25 mouse cellular contexts compared by ENCODE assay signal in the genomic region with DNA sequence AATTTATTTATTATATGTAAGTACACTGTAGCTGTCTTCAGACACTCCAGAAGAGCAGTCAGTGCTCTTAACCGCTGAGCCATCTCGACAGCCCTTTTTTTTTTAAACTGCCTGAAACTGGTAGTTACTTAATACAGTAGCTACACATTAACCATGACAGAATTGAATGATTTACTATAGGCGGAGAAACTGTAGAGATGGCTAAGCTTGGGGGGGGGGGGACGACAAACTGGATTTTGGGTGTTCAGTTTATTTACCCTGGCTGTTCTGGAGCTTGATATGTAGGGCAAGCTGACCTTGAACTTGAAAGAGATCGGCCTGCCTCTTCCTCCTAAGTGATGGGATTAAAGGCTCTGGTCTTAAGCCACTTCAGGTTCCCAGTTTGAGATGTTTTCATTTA. TPM values are rescaled to one million over a fixed set of nuclear protein-coding genes. Genes with fewer than 3 reads are reported as not detected.
A peak's percentile ranks its signal among the peaks of the same experiment; 100 is the strongest.
DNase-seq lines count a peak whose midpoint lies in the region; ATAC-seq and TF ChIP-seq lines count a peak whose summit lies in the region.
"Had no signal": no experiment of that assay in that cellular context is flagged by ENCODE, and none has a peak within 500 bp of the region (broad histone marks: within the 10 kb centered on the region; RNA-seq: fewer than 3 reads in every experiment).

No protein-coding gene starts in this region.

- no peak overlapping the region for H3K4me2 ChIP-seq in liver, embryonic 12.5 days
- no peak overlapping the region for H3K4me2 ChIP-seq in liver, postnatal 0 days (ENCODE audit: low read depth, low read length)
- H3K4me2 ChIP-seq: embryonic facial prominence, embryonic 12.5 days; forebrain, embryonic 12.5 days had no signal

- ATAC-seq in liver, embryonic 12.5 days: no peak
- peak; percentile 18; the same call in 1 of the 2 replicates for ATAC-seq in liver, postnatal 0 days
- ATAC-seq: activated CD4-positive, CD25-positive, alpha-beta regulatory T cell, adult 4 months; CD4-positive, CD25-positive, alpha-beta regulatory T cell, adult 4 months; forebrain, embryonic 14.5 days; forebrain, embryonic 16.5 days; Patski had no signal

- peaks cover 18% of the 10 kb centered on the region for H3K4me1 ChIP-seq in kidney, adult 2 months (ENCODE audit: control insufficient read depth, insufficient read depth, low read length)
- peaks cover 3% of the 10 kb centered on the region; the same call in 1 of the 2 replicates for H3K4me1 ChIP-seq in liver, adult 2 months (ENCODE audit: control insufficient read depth, insufficient read depth, low read length)
- H3K4me1 ChIP-seq in liver, embryonic 12.5 days: peaks cover 68% of the 10 kb centered on the region
- peaks cover 14% of the 10 kb centered on the region; the same call in 1 of the 2 replicates for H3K4me1 ChIP-seq in liver, postnatal 0 days (ENCODE audit: insufficient read depth)

- peak; percentile 70 for DNase-seq in kidney, adult 2 months
- no peak for DNase-seq in kidney, adult 18-20 months
- DNase-seq in liver, adult 2 months (ENCODE audit: extremely low read depth, low read depth, low spot score): peak; percentile 70
- peak; percentile 25 for DNase-seq in liver, postnatal 0 days
- DNase-seq in liver: no peak
- DNase-seq: adrenal gland, adult 8-10 months; adrenal gland, postnatal 14 days; adrenal gland, postnatal 36 days; B cell, adult 2 months; cerebellum, adult 11-12 months; cerebellum, adult 2 months; cerebellum, adult 9-10 months; cerebellum, postnatal 10 days; cerebellum, postnatal 25 days had no signal

- no peaks in the 10 kb centered on the region for H3K9me3 ChIP-seq in liver, embryonic 12.5 days (replicated peaks)
- H3K9me3 ChIP-seq in liver, postnatal 0 days (ENCODE audit: low read length): no peaks in the 10 kb centered on the region
- H3K9me3 ChIP-seq: embryonic facial prominence, embryonic 10.5 days; embryonic facial prominence, embryonic 12.5 days; forebrain, embryonic 12.5 days; G1E had no signal

- H3K9ac ChIP-seq in liver, adult 2 months (ENCODE audit: low read depth, low read length): no peak overlapping the region
- H3K9ac ChIP-seq in liver, embryonic 12.5 days: no peak overlapping the region
- H3K9ac ChIP-seq in liver, postnatal 0 days (replicated peaks): no peak overlapping the region
- H3K9ac ChIP-seq: embryonic facial prominence, embryonic 12.5 days; forebrain, embryonic 12.5 days had no signal

- no peak overlapping the region for H3K4me3 ChIP-seq in kidney, adult 2 months (ENCODE audit: insufficient read depth, low read depth, low read length)
- H3K4me3 ChIP-seq in liver, adult 2 months (ENCODE audit: insufficient read depth, low read depth, low read length): no peak overlapping the region
- no peak overlapping the region for H3K4me3 ChIP-seq in liver, embryonic 12.5 days
- no peak overlapping the region for H3K4me3 ChIP-seq in liver, postnatal 0 days (ENCODE audit: low read depth, low read length)
- H3K4me3 ChIP-seq: embryonic facial prominence, embryonic 10.5 days; embryonic facial prominence, embryonic 12.5 days; forebrain, embryonic 12.5 days had no signal

- H3K36me3 ChIP-seq in kidney, adult 2 months (ENCODE audit: control insufficient read depth, insufficient read depth, low read length): no peaks in the 10 kb centered on the region
- peaks cover 3% of the 10 kb centered on the region; the same call in 1 of the 2 replicates for H3K36me3 ChIP-seq in liver, adult 2 months (ENCODE audit: control insufficient read depth, insufficient read depth, low read length)
- H3K36me3 ChIP-seq in liver, embryonic 12.5 days: peaks cover 64% of the 10 kb centered on the region
- H3K36me3 ChIP-seq in liver, postnatal 0 days (replicated peaks; ENCODE audit: insufficient read depth, low read length): peaks cover 6% of the 10 kb centered on the region; the same call in 1 of the 2 replicates

- TF ChIP-seq EP300 in liver, postnatal 0 days (IDR thresholded peaks at IDR 0.05; ENCODE audit: low read depth): no peak

- H3K27me3 ChIP-seq in kidney, adult 2 months (replicated peaks; ENCODE audit: control insufficient read depth, insufficient read depth, low read length): no peaks in the 10 kb centered on the region
- no peaks in the 10 kb centered on the region for H3K27me3 ChIP-seq in liver, adult 2 months (ENCODE audit: control insufficient read depth, insufficient read depth, low read length)
- no peaks in the 10 kb centered on the region for H3K27me3 ChIP-seq in liver, embryonic 12.5 days (replicated peaks)
- no peaks in the 10 kb centered on the region for H3K27me3 ChIP-seq in liver, postnatal 0 days (ENCODE audit: insufficient read depth, low read length)
- H3K27me3 ChIP-seq: CH12.LX; embryonic facial prominence, embryonic 12.5 days; forebrain, embryonic 12.5 days; Patski had no signal

- H3K27ac ChIP-seq in kidney, adult 2 months (ENCODE audit: insufficient read depth, low read depth, low read length): no peak overlapping the region
- no peak overlapping the region for H3K27ac ChIP-seq in liver, adult 2 months (replicated peaks; ENCODE audit: insufficient read depth, low read depth, low read length)
- no peak overlapping the region for H3K27ac ChIP-seq in liver, embryonic 12.5 days
- no peak overlapping the region for H3K27ac ChIP-seq in liver, postnatal 0 days (ENCODE audit: low read depth)
- H3K27ac ChIP-seq: embryonic facial prominence, embryonic 10.5 days; embryonic facial prominence, embryonic 12.5 days; forebrain, embryonic 12.5 days had no signal

- H3K79me2 ChIP-seq in liver, adult 2 months (ENCODE audit: control insufficient read depth, insufficient read depth, low read length): peaks cover 13% of the 10 kb centered on the region; the same call in 1 of the 2 replicates

- 43% methylated on average over 5 of the region's 5 CpGs for WGBS in kidney, adult 2 months
- 37% methylated on average over 5 of the region's 5 CpGs for WGBS in liver, adult 2 months
- 86% methylated on average over 5 of the region's 5 CpGs for WGBS in liver, embryonic 12.5 days (ENCODE audit: insufficient replicate concordance)
- WGBS in liver, postnatal 0 days (ENCODE audit: insufficient replicate concordance): 68% methylated on average over 5 of the region's 5 CpGs

- no peak for TF ChIP-seq CTCF in kidney, adult 2 months (conservative IDR thresholded peaks at IDR 0.05; ENCODE audit: insufficient read depth, insufficient read length, low read depth, low read length)
- TF ChIP-seq CTCF in liver, adult 2 months (IDR thresholded peaks at IDR 0.05; ENCODE audit: low read depth, low read length): no peak
- TF ChIP-seq CTCF in liver, postnatal 0 days (IDR thresholded peaks at IDR 0.05; ENCODE audit: low read depth): no peak

- TF ChIP-seq POLR2A in kidney, adult 2 months (IDR thresholded peaks at IDR 0.05; ENCODE audit: low read depth, low read length): no peak
- no peak for TF ChIP-seq POLR2A in liver, adult 2 months (IDR thresholded peaks at IDR 0.05; ENCODE audit: extremely low read depth, insufficient read depth, low read length)

RNA-seq across cellular contexts. Expression of a gene that starts 5.4 kb away (rescaled TPM):
- 16.4 and 18.6 TPM in 2 replicates for polyA plus RNA-seq in kidney, adult 2 months (2012; rRNA removed)
- 8.5 and 10.5 TPM in 2 replicates for total RNA-seq in liver, adult 2 months (2014; rRNA removed)
- 9.6 and 10.7 TPM in 2 replicates for polyA plus RNA-seq in liver, adult 2 months (2012; rRNA removed)
- polyA plus RNA-seq in liver, embryonic 12.5 days (2016; fragmentation: Nextera tagmentation; extraction: Ambion mirVana): 51.6 and 52.4 TPM in 2 replicates
- 23.2 and 23.3 TPM in 2 replicates for polyA plus RNA-seq in liver, postnatal 0 days (2015; fragmentation: Nextera tagmentation; extraction: Ambion mirVana)

RNA-seq across cellular contexts. Expression of a gene that starts 31.4 kb away (rescaled TPM):
- 1.0 and 1.4 TPM in 2 replicates for polyA plus RNA-seq in kidney, adult 2 months (2012; rRNA removed)
- not detected in 2 replicates for total RNA-seq in liver, adult 2 months (2014; rRNA removed)
- polyA plus RNA-seq in liver, adult 2 months (2012; rRNA removed): not detected in 2 replicates
- polyA plus RNA-seq in liver, embryonic 12.5 days (2016; fragmentation: Nextera tagmentation; extraction: Ambion mirVana): 0.12 and 0.14 TPM in 2 replicates
- polyA plus RNA-seq in liver, postnatal 0 days (2015; fragmentation: Nextera tagmentation; extraction: Ambion mirVana): 0.20 and 0.28 TPM in 2 replicates
- polyA plus RNA-seq: G1E had no signal

RNA-seq across cellular contexts. Expression of a gene that starts 32.8 kb away (rescaled TPM):
- polyA plus RNA-seq in kidney, adult 2 months (2012; rRNA removed): 4.1 and 4.3 TPM in 2 replicates
- total RNA-seq in liver, adult 2 months (2014; rRNA removed): 5.3 and 8.8 TPM in 2 replicates
- 1.0 and 1.4 TPM in 2 replicates for polyA plus RNA-seq in liver, adult 2 months (2012; rRNA removed)
- 19.2 and 19.9 TPM in 2 replicates for polyA plus RNA-seq in liver, embryonic 12.5 days (2016; fragmentation: Nextera tagmentation; extraction: Ambion mirVana)
- polyA plus RNA-seq in liver, postnatal 0 days (2015; fragmentation: Nextera tagmentation; extraction: Ambion mirVana): 4.9 and 5.4 TPM in 2 replicates

Comparison
In these comparisons a context has a peak if more than half of its experiments do, and no peak if none do; other contexts are left out.
1. DNase-seq: peak in kidney, adult 2 months (single experiment), liver, adult 2 months (single experiment) and liver, postnatal 0 days (single experiment); none in kidney, adult 18-20 months (single experiment) and liver (single experiment).